Mouse (Mus musculus) kidney, adult 2 months (tissue): Measurements from ENCODE around the gene Taf10.

Source experiments
- CTCF ChIP-seq: fragments of 200-500 bp; conservative IDR thresholded peaks from 2 replicates; pipeline ENCODE4 v1.5.1; 2011; ENCODE audit warnings: low read depth, mild to moderate bottlenecking, control low read depth, low read length, moderate library complexity, mixed read lengths; ENCODE audit not compliant: insufficient read depth, insufficient read length
- POLR2A ChIP-seq: fragments of 200-500 bp; IDR thresholded peaks from one replicate; pipeline ENCODE4 v1.6.1; 2011; ENCODE audit warnings: low read depth, low read length, control low read depth

GRCm38 (mm10) chr7:105721916-105722315, 22.2 kb downstream of the Taf10 start:
- TF ChIP-seq CTCF (no peak), POLR2A (no peak)
